Mouse (Mus musculus) kidney, adult 11 months (tissue): ENCODE measurements around the gene H2-Eb2.

Source experiments
- DNase-seq: peaks from one replicate; pipeline ENCODE4 v3.0.0; 2022

The H2-Eb2 gene

DNA sequence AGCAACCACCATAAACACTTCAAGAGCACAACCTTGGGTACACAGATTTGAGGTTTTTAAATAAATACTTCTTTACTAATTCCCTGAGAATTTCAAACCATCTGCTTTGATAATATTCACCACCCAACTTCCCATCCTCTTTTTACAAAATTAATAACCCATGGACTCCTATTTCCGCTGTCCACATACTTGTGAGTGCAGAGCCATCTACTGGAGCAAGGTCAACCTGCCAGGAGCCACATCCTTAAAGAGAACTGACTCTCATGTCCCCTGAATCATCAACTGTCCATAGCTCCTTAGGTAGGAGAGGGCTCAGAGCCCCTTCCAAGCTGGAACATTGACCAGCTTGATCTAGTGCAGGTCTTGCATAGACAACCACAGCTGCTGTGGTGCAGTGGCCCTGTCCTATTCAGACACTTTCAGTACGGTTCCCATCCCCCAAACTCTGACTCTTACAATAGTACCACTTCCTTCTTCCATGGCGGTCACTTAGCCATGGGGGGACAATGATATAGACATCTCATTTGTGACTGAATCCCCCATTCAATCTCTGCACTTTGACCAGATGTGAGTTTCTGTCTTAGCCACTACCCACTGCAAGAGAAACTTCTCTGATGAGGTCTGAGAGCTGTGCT is 38.3 kb downstream of the H2-Eb2 start:
- DNase-seq = no peak

DNA sequence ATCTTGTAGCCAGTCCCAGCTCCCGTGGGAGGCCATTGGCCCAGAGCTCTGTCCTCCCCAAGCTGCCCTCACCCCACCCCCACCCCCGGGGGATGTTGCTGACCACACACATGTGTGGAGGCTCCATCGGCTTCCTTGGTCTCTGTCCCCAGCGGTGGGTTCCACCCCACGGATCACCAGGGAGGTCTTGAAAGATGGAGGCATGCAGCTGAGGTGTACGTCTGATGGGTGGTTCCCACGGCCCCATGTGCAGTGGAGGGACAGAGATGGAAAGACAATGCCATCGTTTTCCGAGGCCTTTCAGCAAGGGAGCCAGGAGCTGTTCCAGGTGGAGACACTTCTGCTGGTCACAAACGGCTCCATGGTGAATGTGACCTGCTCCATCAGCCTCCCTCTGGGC is 39.6 kb downstream of the H2-Eb2 start:
- no peak for DNase-seq

DNA sequence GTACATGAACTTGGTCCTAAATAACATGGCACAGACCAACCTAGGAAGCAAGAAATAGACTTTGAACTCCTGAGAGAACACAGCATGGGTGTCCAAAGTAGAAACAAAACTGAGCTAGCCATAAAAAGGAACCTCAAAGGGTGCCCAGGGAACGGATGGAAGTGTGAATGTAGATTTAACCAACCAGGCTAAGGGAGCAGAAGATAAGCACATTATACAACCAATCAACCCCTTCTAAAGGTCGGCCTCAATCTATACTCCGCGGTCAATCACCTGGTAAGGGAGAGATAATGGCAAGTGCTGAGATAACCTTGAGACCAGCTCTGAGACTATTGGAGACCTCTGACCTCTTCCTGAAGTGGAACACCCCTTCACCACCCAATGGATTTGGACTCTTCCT is 45.1 kb downstream of the H2-Eb2 start:
- DNase-seq = no peak

DNA sequence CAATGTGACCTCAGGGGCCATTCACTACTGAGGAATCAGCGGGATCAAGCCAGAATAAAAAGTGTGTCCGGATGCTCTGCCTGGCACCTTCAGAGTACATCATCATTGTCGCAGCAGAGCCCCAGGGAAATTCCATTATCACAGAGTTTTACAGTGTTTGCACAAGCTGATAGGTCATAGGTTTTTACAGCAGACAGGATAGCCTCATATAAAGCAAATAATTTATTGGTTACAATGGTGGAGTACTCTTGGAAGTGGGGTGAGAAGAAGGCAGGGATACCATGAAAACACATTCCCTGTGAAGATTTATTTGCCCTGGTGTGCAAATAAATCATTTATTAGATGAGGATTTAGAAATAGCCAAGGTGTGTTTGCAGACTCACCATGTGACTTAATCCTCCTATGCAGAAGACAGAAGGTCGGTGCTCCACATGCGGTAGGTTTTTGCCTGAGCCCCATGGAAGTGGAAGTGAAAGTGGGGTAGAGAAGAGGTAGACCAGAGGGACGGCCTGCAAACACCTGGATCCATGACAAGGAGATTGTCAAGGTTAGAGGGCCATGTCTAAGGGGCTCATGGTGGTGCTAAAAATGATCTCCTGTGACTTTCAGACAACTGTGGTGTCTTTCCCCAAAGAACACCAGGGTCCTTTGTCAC is 47.7 kb downstream of the H2-Eb2 start:
- DNase-seq = no peak

DNA sequence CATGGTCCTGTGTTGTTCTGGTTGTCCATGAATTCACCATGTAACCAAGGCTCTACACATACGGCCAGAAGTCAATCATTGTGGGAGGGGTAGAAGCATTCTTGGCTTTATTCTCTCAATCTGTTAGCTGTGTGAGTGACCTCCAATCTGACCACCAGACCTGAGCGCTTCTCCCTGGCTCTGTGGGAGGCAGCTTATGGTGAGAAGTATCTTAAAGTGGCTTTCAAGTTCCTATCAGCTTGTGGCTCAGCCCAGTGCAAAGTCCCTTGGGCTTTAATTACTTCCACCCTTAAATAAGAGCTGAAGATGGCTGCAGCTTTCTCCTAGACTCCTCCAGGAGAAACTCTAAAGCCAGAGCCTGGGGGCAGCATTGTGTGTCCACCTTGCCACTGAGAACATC is 51.4 kb downstream of the H2-Eb2 start, which contains the start of gene Btnl1:
Gene Btnl1, plus strand, starts transcription at position 286 of the 400 bp plus-strand sequence.
- DNase-seq = no peak

DNA sequence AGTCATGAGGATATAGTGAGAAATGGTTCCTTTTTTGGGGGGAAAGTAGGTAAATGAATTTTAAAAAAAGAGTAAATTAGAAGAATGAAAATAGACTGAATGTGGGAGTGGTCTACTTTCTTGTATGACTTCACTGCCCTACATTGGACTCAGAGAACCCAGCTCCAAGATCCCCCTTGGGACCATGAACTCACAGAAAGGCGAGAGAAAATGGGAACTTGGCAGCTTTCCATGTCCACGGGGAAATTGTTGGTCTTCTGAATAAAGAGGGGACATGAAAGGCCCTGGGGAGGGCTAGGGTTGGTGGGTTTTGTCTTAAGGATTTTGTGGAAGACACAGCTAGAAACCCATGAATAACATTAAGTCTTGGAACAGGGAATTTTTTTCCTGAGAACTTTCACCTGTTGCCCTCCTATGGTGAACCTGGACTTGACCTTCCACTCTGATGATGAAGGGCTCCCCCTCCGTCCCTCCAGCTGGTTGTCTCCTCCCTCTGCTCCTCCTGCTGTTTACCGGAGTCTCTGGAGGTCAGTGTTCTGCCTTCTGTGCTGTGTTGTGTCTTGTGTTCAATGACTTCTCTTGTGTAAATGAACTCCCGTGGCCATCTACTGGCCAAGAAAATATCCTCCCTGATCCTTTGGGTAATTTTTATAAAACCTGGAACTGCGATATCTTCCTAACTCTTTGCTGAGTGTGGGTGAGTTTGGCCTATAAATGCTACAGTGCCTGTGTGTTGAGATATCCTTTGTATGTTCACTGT is 52.2 kb downstream of the H2-Eb2 start:
- no peak for DNase-seq

DNA sequence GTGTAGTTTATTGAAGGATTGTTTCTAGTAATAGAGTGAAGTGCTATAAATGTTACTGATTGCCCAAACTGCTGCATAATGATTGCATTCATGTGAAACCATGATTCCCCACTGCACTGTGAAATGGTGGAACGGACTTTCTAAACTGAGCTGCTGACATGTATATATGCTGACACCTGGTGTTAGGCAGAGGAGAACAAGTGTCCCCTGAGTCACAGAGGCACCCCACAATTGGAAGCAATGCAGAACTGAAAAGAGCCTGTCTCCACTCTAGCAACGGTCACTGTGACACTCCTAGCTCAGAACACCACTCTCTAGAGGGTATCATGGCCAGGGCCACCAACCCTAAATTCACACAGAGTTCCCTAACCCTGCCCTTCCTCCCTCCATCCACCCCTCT is 53.3 kb downstream of the H2-Eb2 start:
- no peak for DNase-seq

DNA sequence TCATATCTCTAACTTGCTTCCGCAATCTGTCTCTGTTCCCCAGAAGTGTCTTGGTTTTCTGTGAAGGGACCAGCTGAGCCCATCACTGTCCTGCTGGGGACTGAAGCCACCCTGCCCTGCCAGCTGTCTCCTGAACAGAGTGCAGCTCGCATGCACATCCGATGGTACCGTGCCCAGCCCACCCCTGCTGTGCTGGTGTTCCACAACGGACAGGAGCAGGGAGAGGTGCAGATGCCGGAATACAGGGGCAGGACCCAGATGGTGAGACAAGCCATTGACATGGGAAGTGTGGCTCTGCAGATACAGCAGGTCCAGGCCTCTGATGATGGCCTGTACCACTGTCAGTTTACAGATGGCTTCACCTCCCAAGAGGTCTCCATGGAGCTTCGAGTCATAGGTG is 54.0 kb downstream of the H2-Eb2 start:
- DNase-seq = no peak

DNA sequence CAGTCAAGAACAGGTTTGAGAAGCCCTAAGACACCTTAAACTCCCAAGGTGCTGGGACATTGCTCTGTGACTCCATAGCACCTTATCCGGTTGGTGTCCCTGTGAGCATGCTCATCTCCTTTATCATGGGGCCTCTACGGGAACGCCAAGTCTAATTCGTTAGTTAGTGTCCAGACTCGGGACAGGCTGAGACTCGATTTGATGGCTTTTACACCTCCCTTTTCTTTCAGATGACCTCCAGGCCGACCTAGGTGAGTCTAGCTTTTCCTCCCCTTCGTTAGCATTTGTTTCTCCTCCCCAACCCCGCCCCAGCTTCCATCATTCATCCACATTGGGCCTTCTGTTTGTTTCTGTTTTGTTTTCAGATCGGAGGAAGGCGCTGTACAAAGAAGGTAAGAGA is 56.4 kb downstream of the H2-Eb2 start:
- no peak for DNase-seq

DNA sequence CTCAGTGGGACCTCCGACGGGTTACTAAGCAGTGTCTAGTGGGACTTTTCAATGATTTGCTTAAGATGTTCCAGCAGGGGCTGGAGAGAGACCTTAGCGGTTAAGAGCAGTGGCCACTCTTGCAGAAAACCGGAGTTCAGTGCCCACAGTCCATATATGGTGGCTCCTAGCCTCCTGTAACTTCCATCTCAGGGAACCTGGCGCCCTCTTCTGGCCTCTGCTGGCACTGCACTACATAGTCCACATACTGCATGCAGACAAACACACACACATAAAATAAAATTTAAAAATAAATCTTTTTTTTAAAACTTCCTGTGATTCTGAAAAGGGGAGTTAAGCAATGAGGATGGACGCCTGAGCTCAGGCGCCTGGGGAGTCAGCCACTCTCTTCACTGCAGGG is 57.7 kb downstream of the H2-Eb2 start:
- no peak for DNase-seq

DNA sequence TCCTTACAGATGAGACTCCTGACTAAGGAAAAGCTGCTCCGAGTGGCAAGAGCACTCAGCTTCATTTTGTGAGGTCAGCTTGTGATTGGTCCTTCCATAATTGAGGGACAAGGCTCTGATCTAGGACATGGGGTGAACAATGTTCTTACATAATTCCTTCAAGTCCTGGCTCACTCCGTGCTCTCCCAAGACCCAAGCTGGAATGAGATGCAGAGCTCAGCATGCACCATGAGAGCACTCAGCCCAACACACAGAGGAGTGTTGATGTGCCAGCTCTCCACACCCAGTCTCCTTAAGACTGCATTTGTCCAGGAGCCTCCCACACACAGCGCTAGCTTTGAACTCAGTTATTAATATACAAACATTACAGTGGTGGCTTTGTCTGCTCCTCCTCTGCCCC is 59.2 kb downstream of the H2-Eb2 start:
- DNase-seq = no peak

DNA sequence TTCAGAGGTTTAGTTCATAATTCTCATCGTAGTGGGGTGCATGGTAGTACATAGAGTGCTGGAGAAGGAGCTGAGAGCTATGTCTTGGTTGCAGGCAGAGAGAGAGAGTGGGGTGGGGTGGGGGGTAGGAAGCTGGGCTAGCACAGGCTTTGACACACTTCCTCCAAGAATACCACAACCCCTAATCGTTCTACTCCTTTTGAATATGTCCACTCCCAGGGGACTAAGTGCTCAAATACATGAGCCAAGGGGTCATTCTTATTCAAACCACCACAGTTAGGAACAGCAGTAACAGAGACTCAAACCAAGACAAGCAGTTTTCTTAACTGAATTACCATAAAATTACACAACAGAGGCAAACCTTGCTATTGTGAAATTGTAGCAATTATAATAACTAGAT is 61.2 kb downstream of the H2-Eb2 start:
- no peak for DNase-seq

DNA sequence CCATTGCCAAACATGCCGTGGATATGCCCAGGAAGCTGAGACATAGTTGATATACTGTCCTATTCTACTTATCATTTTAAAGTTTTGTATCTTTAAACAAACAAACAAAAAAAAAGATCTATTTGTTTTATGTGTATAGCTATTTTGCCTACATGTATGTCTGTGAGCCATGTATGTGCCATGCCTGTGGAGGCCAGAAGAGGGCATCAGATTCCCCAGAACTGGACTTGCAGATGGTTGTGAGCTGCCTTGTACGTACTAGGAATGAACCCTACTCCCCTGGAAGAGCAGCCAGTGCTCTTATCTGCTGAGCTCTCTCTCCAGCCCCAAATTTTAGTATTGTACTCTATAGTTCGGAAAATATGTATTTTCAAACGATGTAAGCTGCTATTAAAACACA is 63.0 kb downstream of the H2-Eb2 start:
- DNase-seq = peak; percentile 35
